Mouse (Mus musculus): ENCODE data around the gene Ndufb7. TPM values are rescaled to one million over a fixed set of nuclear protein-coding genes. Genes with fewer than 3 reads are reported as not detected.

Gene Ndufb7
- polyA plus RNA-seq (2014; fragmentation: Illumina TruSeq; extraction: RNeasy Lipid Tissue Mini Kit (QIAGEN cat#74804); ENCODE audit: low replicate concordance), result 0.59 TPM

GRCm38 (mm10) chr8:83566469-83567395 is at the start of gene Ndufb7:
TSS of gene Ndufb7 (plus strand) at chr8:83566671.

DNA sequence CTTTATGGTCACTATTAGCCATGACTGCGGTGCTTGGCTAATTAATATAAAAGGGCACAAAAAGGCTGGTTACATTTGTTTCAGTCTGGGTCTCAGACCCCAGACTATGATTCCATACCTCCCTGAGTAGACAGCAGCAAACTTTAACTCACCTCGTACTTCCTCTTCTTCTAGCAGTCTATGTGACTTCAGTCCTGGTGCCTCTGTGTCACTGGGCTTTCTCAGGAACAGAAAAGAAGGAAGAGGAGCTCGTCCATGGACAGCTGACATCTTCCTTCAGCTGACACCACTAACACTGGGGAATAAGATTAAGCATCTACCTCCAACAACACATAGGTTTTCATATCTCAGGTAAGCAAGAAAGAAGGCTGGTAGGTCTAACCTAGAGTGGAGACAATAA is 30.7 kb upstream of the Ndufb7 start, which contains the start of gene Olfr370:
Gene Olfr370 (plus strand): TSS at position 45 of the 400 bp plus-strand sequence.

DNA sequence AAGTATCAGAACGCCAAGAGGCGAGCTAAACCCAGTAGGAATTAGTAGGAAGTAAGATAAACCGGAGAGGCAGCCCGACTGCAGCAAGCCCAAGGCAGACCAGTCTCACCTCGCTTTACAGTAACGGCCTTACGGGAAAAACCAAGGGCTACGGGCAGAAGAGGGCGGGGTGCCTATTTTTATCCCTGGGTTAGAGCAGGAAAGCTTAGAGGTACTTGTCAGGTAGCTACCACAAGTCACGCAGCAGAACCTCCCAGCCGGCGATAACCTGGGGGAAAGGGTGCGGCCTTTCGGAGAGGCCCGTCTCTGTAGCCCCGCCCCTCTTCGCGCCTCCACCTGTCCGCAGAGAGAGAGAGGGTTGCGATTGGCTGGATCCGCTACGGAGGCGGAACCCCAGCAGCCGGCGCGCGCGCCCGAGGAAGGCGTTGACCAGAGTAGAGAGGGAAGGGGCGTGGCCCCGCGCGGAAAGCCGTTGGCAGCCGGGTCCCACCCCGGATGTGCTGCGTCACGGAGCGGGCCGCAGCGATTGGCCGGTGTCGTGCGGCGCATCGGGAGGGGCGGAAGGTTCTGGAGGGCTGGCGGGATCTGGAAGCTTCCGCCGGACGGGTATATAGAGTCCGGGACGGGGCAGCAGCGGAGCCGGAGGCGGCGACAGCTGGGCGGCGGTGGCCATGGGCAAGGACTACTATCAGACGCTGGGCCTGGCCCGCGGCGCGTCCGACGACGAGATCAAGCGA is 41.4 kb downstream of the Ndufb7 start, which contains the start of the genes Tecr and Dnajb1:
Gene Tecr (minus strand): TSS at position 311 of the 737 bp plus-strand sequence.
Gene Dnajb1 (plus strand): TSS at position 533 of the 737 bp plus-strand sequence.

Other genes with a start within 250 kb of the Ndufb7 start
- gene Elmod2, start 234.2 kb upstream of the Ndufb7 start, polyA plus RNA-seq (2014; fragmentation: Illumina TruSeq; extraction: RNeasy Lipid Tissue Mini Kit (QIAGEN cat#74804); ENCODE audit: low replicate concordance), result 58.3 TPM
- gene Mgat4d, start 218.2 kb upstream of the Ndufb7 start, polyA plus RNA-seq (2014; fragmentation: Illumina TruSeq; extraction: RNeasy Lipid Tissue Mini Kit (QIAGEN cat#74804); ENCODE audit: low replicate concordance), result not detected
- gene Clgn, start 176.8 kb upstream of the Ndufb7 start, polyA plus RNA-seq (2014; fragmentation: Illumina TruSeq; extraction: RNeasy Lipid Tissue Mini Kit (QIAGEN cat#74804); ENCODE audit: low replicate concordance), result 0.45 TPM
- gene Scoc, start 108.3 kb upstream of the Ndufb7 start, polyA plus RNA-seq (2014; fragmentation: Illumina TruSeq; extraction: RNeasy Lipid Tissue Mini Kit (QIAGEN cat#74804); ENCODE audit: low replicate concordance), result 556 TPM
- not detected for gene Olfr370, start 30.9 kb upstream of the Ndufb7 start, polyA plus RNA-seq (2014; fragmentation: Illumina TruSeq; extraction: RNeasy Lipid Tissue Mini Kit (QIAGEN cat#74804); ENCODE audit: low replicate concordance)
- 9.0 TPM for gene Tecr, start 41.3 kb downstream of the Ndufb7 start, polyA plus RNA-seq (2014; fragmentation: Illumina TruSeq; extraction: RNeasy Lipid Tissue Mini Kit (QIAGEN cat#74804); ENCODE audit: low replicate concordance)
- 6.8 TPM for gene Dnajb1, start 41.5 kb downstream of the Ndufb7 start, polyA plus RNA-seq (2014; fragmentation: Illumina TruSeq; extraction: RNeasy Lipid Tissue Mini Kit (QIAGEN cat#74804); ENCODE audit: low replicate concordance)
- not detected for gene Gipc1, start 86.0 kb downstream of the Ndufb7 start, polyA plus RNA-seq (2014; fragmentation: Illumina TruSeq; extraction: RNeasy Lipid Tissue Mini Kit (QIAGEN cat#74804); ENCODE audit: low replicate concordance)
- gene Ptger1, start 100.0 kb downstream of the Ndufb7 start, polyA plus RNA-seq (2014; fragmentation: Illumina TruSeq; extraction: RNeasy Lipid Tissue Mini Kit (QIAGEN cat#74804); ENCODE audit: low replicate concordance), result 0.11 TPM
- 10.0 TPM for gene Pkn1, start 132.5 kb downstream of the Ndufb7 start, polyA plus RNA-seq (2014; fragmentation: Illumina TruSeq; extraction: RNeasy Lipid Tissue Mini Kit (QIAGEN cat#74804); ENCODE audit: low replicate concordance)
- gene Ddx39, start 148.5 kb downstream of the Ndufb7 start, polyA plus RNA-seq (2014; fragmentation: Illumina TruSeq; extraction: RNeasy Lipid Tissue Mini Kit (QIAGEN cat#74804); ENCODE audit: low replicate concordance), result 6.1 TPM
- 1.7 TPM for gene Adgre5, start 174.7 kb downstream of the Ndufb7 start, polyA plus RNA-seq (2014; fragmentation: Illumina TruSeq; extraction: RNeasy Lipid Tissue Mini Kit (QIAGEN cat#74804); ENCODE audit: low replicate concordance)

All from small intestine, adult 10 weeks (tissue).